Mouse (Mus musculus) layer of hippocampus, adult 2 months (tissue): ENCODE data around the gene Dlx4. TPM values are rescaled to one million over a fixed set of nuclear protein-coding genes. Genes with fewer than 3 reads are reported as not detected.

Experiments used
- DNase-seq, 2 experiments: peaks; one replicate each; pipeline ENCODE4 v3.0.0; 2022; ENCODE audit warnings: low spot score in 2 of 2
- H3K27ac ChIP-seq: fragments of 200-600 bp; 2 replicates; pipeline ENCODE4 v1.8.1; 2022
- H3K4me3 ChIP-seq: fragments of 200-600 bp; 2 replicates; pipeline ENCODE4 v1.8.1; 2022; ENCODE audit warnings: mild to moderate bottlenecking
- CTCF ChIP-seq: fragments of 200-600 bp; conservative IDR thresholded peaks from 2 replicates; pipeline ENCODE4 v1.8.1; 2022; ENCODE audit warnings: antibody characterized with exemption, mild to moderate bottlenecking, moderate library complexity
- total RNA-seq, 2 experiments: library from RNA; stranded (reverse); gene quantifications; 2 replicates each; pipeline ENCODE4 v1.2.3; 2021

Gene Dlx4
- total RNA-seq, 2 experiments from 2014 or later, result not detected

- no peak overlapping the region for H3K4me3 ChIP-seq
- TF ChIP-seq CTCF, result no peak
- no peak for DNase-seq
- no peak overlapping the region for H3K27ac ChIP-seq
These were observed 7.1 kb upstream of the Dlx4 start for GRCm38 (mm10) chr11:95153116-95153515.

DNA sequence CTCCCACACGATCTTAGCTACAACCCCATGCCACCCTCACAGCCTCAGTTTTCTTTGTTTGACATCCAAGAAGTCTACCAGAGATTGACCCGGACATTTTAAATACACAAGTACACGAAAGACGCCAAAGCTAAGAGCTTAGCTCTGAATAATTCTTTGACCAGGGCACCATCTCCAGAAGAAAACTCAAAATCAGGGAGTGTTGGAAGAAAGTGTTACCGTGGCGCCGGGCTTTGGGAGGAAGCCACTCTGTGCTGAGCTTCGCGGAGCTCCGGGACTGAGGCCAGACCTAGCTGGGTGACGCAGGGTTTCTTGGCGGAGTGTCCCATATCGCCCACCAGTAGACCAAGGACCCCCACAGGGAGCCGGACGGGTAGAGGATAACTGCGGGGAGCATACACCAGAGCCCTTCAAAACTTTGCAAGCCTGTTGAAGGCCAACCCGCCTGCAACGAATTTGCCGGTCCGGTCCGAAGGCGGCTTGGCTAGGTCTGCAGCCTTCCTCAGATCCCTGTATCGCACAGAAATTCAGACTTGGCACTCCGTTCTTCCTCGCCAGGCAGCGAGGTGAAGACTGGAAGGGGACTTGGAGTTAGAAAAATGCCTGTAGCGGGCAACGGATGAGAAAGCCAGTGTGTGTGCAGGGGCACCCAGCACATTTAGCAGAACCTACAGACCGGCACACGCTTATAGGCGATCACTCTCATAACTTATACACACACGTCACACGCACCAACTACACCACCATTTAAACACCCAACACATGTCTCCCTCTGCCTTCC, 4.4 kb upstream of the Dlx4 start:
- no peak overlapping the region for H3K27ac ChIP-seq
- DNase-seq, result peak in 1 of 2 experiments; percentile 14

DNA sequence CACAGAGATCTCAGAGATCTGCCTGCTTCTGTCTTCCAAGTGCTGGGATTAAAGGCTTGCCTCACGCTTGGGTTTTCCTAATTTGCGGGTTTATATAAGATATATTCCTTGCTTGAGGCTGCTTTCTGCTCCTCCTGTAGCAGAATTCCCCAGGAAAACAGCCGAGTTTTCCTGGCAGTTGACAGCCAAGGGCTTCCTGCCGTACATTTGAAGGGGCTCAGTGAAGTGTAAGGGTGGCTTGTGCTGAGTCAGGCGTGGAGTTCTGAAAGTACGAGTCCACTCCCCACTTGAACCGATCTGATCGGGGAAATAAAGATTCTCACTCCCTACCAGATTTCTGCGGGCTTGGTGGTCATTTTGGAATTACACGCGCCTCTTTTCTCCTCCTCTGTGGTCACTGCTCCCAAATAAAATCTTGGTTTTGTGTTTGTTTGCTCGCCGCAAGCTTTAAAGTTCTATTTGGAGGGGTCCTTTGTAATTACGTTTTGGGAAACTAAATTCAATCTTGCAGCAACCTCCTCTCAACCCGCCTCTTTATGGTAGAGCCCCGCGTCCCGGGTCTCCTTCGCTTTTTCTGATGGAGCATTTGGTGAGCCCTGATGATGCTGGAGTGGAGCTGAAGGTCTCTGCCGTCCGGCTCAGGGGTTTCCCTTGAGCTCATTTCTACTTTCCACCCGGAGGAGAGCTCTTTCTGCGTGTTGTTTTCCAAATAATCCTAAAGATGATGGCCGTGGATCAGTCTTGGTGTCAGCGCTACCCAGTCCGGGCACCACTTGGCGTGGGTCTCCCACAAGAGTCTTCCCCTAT, 3.6 kb upstream of the Dlx4 start:
- TF ChIP-seq CTCF, result no peak
- Histone ChIP-seq H3K27ac (no peak overlapping the region), H3K4me3 (no peak overlapping the region)
- DNase-seq, result no peak

More for the DNA sequence above, 4.4 kb upstream of the Dlx4 start:
- no peak for TF ChIP-seq CTCF
- H3K4me3 ChIP-seq, result no peak overlapping the region; the same call in 1 of the 2 replicates

- TF ChIP-seq CTCF, result no peak
- no peak overlapping the region for H3K4me3 ChIP-seq
- no peak for DNase-seq
These were observed 2.7 kb upstream of the Dlx4 start for GRCm38 (mm10) chr11:95148754-95149153.

DNA sequence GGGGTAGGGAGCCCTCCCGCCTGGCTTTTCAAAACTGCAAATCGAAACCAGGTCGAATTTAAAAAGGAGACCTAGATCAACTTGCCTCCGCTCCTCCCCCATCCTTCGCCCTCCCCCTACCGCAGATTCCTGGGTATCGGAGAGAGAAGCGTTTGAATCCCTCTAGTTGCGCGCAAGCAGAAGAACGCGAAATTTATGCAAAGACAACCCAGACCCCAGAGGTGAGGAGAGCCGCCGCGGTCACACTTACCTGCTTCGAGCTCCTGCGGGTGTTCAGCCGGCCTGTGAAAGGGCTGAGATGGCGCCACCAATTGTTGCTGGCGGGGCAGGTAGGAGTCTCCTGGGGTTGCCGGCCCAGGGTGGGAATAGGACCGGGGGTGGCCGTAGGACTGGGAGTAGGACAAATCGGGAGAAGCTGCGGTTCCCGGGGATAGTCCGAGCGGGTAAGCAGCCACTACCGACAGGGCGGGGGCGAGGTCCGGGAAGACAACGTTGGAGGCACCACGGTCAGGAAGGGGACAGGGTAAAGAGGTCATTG, 1.0 kb downstream of the Dlx4 start:
- Histone ChIP-seq H3K27ac (no peak overlapping the region), H3K4me3 (no peak overlapping the region; the same call in 1 of the 2 replicates)
- no peak for TF ChIP-seq CTCF
- no peak for DNase-seq

More at GRCm38 (mm10) chr11:95148754-95149153, 2.7 kb upstream of the Dlx4 start:
- H3K27ac ChIP-seq, result no peak overlapping the region

- DNase-seq, result no peak
- Histone ChIP-seq H3K4me3 (no peak overlapping the region), H3K27ac (no peak overlapping the region)
- no peak for TF ChIP-seq CTCF
These were observed 1.7 kb downstream of the Dlx4 start for GRCm38 (mm10) chr11:95144091-95144945.

DNA sequence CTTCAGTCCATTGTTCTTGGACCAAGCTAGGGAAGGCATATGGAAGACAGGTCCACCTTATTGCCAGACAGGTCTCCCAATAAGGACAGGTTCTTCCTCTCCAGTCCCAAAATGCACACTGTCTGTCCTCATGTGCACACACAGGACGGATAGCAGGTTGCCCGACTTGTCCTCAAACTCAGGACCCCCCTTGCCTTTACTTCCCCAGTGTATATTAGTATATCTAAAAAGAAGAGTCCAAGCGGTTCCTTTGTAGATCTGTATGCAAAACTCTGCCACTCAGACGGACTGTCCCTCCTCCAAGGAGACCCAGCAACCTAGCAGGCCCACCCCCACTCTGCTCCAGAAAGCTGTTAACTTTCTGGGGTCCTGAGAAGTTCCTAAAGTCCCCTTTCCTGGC, 2.4 kb downstream of the Dlx4 start:
- no peak for TF ChIP-seq CTCF
- DNase-seq, result no peak
- Histone ChIP-seq H3K4me3 (no peak overlapping the region), H3K27ac (no peak overlapping the region)

DNA sequence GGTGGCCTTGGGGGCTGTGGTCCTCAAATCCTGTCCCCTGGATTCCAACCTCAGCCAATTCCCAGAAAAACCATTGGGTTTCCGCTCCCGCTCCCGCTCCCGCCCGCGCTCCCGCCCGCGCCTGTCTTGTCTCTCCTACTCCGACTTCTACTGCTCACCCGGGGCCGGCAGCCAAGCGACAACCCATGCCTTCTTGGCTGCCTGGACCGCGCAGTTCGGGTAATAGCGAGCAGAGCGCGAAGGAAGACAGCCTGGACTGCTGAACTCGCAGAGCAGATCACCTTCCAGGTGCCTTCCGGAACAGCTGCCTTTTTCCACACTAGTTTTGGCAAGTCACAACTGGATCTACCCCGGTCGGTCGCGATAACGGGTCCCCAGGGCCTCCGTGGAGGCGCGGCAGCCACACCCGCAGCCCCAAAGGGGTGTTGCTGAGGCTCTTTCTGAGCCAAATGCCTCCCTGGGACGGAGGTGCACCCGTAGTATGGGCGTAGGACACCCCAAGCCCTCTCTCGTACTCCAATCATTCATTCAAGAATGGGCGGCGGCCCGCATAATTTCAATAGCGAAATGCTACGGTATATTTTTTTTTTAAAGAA, 3.0 kb downstream of the Dlx4 start:
- no peak for DNase-seq
- H3K4me3 ChIP-seq, result no peak overlapping the region
- no peak overlapping the region for H3K27ac ChIP-seq
- no peak for TF ChIP-seq CTCF

GRCm38 (mm10) chr11:95142258-95142657, 3.8 kb downstream of the Dlx4 start:
- no peak for TF ChIP-seq CTCF
- Histone ChIP-seq H3K4me3 (no peak overlapping the region), H3K27ac (no peak overlapping the region)
- no peak for DNase-seq

DNA sequence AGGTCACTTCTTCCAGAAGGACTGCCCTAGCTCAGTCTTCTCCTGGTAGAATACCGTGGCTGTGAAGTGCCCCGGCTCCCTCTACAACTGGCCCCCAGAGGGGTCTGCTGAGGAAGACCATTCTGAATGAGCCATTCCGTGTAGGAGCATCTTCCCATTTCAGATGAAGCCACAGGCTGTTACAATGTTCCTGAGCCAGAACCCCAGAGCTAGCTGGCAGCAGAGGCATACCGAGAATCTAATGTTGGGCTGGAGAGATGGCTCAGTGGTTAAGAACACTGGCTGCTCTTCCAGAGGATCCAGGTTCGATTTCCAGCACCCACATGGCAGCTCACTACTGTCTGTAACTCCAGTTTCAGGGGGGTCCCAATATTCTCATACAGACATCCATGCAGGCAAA, 6.2 kb downstream of the Dlx4 start:
- Histone ChIP-seq H3K27ac (no peak overlapping the region), H3K4me3 (no peak overlapping the region)
- no peak for TF ChIP-seq CTCF
- no peak for DNase-seq

DNA sequence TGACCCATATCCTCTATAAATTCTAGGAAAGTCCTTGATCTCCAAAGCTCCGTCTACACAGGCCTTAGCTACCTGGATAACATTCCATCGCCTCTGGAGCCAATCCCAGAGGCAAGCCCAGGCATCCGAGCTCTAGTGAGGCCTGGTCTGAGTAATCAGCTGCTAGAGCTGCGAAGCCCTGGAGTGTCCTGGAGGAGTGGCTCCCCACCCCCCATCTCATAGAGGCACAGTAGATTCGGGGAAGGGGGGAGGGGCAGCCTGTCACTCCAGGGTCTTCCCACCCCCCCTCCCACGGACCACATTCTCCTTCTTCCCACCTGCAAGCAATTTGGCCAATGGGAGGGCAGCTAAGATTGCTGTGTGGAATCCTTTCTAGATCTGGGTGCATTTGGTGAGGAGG, 8.8 kb downstream of the Dlx4 start:
- Histone ChIP-seq H3K4me3 (no peak overlapping the region), H3K27ac (no peak overlapping the region)
- no peak for TF ChIP-seq CTCF
- DNase-seq, result no peak

- H3K4me3 ChIP-seq, result no peak overlapping the region
- TF ChIP-seq CTCF, result no peak
- no peak for DNase-seq
- no peak overlapping the region for H3K27ac ChIP-seq
These were observed 12.7 kb downstream of the Dlx4 start for GRCm38 (mm10) chr11:95133321-95133720.
